Mouse (Mus musculus) thymus, postnatal 36 days (tissue): ENCODE results near the gene Draxin.
"Not testable (repeated sequence)": the region's sequence is repeated elsewhere in the genome, so short reads cannot be mapped to it uniquely, and the experiment has no call there.

Source experiments
- DNase-seq, 2 experiments: peaks; one replicate each; pipeline ENCODE4 v3.0.0; 2022; ENCODE audit warnings: mixed read lengths in 2 of 2

Draxin gene

DNA sequence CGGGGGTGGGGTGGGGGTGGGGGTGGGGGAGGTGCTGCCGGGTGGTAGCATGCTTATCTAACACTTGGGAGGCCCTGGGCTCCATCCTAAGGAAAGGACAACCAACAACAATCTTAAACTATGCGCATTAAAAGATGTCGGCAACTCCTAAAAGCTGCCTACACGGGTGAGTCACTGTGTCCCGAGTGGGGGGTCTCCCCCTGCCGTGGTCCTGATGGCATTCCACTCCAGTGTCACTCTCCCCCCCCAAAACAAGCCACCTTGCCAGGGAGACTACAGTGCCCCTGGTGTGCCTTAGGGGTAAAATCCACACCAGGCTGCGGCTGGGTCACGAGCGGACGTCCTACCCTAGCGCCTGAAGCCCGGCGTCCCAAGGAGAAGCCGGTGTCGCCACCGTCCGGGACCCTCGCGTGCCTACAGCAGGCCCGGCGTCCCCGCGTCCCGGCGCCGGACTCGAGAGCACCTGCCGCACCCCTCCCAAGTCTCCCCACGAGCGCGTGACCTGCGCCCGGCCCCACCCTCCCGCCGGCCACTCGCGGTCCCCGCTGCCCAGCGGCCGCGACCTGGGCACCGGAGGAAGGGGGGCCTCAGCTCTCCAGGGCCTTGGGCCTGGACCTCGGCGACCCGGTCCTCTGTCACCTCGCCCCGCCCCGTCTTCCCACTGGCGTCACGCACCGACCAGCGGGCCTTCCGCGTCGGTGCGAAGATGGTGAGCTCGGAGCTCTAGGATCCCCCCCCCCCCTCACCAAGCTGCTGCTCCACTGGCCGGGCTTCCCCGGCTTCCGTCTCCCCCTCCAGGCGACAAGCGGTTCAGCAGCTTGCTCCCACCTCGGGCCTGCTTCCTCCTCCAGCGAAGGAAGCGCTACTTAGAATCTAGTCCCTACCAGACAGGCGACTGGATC lies 21.0 kb upstream of the Draxin start, which contains the start of gene Fbxo6:
Gene Fbxo6 (minus strand): TSS at position 874 of the 902 bp plus-strand sequence.
- peak; percentile 84 to 87 for DNase-seq

DNA sequence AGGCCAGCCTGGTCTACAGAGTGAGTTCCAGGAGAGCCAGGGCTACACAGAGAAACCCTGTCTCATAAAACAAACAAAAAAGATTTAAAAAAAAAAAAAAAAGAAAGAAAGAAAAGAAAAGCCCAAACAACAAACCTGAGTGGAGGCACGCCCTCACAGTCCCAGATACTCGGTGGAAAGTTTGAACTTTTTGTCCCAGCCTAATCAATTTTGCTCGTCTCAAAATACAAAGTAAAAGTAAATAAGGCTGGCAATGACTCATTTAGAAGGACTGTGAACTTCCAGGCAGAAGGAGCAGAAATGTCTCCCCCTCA lies 20.4 kb upstream of the Draxin start:
- DNase-seq = no peak

DNA sequence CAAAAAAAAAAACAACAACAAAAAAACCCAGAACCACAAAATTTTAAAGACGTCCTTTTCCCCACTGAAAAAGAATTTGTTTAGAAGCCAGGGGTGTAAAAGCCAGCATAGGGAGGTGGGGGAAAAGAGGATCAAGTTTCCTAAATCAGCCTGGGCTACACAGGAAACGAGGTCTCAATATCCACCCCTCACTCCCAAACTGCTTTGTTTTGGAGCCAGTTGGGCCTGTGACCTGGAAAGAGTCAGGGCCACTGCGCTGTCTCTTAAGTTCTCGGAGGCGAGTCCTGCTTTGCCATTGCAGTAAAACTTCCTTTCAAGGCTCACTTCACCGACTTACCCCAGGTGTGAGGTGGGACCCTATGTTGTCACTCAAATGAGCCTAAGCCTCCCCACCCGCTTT lies 19.7 kb upstream of the Draxin start:
- no peak for DNase-seq

DNA sequence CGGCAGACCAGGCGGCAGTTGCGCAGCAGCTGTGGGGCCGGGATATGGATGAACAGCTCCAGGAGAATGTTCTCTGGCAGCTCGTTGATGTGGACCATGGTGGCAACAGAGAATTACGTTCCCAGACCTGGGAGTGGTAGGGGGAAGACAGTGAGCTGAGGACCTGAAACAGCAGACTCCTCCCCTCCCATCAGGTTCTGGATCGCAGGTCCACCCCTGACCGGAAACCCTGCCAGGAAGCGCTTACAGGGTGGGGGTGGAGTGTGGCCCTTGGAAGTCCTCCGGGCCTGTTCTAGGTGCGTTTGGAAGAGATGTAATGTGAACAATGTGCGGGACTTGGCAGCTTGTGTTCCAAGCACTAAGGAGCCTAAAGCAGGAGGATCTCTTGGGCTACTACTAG lies 19.0 kb upstream of the Draxin start:
- DNase-seq = no peak

DNA sequence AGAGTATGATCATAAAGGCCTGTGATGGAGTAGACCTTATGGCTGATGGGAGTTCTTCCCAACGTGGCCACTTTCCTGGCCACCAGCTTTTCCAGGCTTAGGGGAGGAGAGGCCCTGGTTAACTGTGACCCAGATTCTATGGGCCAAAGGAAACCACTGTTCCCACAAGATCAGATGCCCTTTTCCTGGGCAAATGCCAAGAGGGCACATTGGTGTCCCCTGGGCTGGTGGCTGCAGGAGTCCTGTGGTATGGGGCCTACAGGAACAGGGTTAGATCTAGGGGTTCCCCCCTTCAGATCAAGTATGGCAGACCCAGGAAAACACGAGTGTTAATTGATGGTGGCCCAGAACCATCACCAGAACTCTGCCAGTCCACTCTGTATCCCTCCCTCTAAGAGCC lies 17.2 kb upstream of the Draxin start:
- DNase-seq = no peak

DNA sequence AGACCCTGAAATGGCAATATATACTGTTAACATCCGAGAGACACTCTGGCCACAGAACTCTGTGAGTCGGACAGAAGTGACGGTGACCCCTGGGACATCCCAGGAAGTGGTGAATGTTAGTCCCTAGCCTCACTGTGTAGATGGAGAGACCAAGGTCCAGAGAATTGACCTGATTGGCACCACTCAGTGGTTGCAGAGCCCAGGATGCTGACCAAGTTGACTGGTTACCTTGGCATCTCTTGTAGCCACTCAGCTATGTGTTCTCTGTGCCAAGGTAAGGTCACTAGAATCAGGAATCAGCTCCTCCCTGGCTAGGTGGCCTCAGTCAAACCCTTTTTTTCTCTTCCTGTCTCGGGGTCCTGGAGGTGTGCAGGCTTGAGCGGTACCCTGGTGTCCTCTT lies 13.2 kb upstream of the Draxin start:
- DNase-seq = no peak

DNA sequence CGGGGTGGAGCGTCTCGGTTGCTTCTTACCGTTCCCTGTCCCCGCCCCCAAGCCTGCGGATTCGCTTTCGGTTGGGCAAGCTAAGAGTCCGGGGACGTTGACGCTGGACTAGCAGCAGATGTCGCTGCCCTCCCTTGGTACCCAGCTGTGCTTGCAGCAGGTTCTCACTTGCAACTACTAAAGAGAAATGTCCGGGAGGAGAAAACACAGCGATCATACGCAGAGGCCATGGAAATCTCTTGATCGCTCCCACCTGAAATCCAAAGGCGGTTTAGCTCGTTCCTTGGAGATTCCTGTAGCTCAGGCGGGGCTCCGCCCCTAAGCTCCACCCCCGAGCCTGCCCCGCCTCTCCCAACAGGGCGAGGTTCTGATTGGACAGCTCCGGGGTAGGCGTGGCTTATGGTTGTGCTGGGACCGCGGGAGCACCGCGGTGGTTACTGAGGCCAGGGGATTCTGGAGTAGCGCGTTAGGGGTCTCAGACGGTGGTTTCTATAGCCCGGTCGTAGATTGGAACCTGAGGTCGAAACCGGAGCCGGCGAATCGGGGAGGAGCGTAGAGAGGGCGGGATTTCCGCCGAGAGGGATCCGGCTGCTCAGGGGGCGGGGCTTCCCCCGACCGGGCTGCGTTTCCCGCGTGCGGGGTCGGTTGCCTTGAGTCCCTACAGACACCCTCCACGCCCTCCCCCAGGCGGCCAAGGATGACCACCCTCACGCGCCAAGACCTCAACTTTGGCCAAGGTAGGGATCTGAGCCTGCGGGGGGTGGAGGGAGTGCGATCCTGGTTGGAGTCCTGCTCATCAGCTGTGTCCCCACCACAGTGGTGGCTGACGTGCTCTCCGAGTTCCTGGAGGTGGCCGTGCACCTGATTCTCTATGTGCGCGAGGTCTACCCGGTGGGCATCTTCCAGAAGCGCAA lies 9.9 kb upstream of the Draxin start:
- DNase-seq = peak; percentile 93

DNA sequence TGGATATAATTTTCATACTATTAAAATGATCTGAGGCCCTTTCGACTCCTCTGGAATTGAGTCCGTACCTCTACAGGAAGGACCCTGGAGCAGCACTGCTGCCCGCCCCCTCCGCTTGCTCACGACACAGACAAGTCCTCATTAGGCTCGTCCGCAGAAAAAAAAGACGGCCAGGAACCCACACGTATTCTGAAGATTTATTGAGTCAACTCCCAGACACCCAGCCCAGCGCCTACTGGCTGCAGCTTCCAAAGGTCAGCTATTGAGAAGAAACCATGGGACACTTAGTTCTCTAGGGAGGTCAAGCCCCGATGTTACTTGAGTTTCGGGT lies 9.2 kb upstream of the Draxin start:
- DNase-seq = no peak

DNA sequence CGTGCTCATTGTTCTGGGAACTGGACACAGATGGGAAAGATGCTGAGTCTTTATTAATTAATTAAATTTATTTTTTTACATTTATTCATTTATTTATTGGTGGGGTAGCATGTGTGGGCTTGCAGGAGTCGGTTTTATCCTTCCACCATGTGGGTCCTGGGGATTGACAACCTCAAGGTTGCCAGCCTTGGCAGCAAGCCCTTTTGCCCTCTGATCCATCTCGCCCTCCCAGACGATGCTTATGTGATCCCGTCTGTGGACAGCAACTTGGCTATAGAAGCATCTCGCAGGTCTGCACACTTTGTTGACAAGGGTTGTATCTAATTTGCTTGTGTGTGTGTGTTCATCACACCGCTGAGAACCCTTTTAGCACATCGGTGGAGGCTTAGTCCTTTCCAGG lies 7.0 kb upstream of the Draxin start:
- no peak for DNase-seq

DNA sequence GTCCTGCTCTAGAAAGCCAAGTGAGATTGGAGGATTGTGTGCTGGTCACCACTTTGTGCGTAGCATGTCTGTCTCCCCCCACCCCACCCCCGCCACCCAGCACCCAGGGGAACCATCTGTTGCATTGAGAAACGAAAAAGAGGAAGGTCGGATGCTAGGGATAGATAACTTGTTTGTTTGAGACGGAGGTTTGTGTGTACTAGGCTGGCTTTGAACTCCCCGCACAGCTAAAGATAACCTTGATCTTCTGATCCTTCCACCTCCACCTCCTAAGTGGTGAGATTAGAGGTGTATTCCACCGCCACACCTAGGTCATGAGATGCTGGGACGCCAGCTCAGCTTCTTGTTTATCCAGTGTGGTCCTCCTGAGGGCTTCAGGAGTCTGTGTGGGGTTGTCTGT lies 4.5 kb upstream of the Draxin start:
- DNase-seq = no peak

DNA sequence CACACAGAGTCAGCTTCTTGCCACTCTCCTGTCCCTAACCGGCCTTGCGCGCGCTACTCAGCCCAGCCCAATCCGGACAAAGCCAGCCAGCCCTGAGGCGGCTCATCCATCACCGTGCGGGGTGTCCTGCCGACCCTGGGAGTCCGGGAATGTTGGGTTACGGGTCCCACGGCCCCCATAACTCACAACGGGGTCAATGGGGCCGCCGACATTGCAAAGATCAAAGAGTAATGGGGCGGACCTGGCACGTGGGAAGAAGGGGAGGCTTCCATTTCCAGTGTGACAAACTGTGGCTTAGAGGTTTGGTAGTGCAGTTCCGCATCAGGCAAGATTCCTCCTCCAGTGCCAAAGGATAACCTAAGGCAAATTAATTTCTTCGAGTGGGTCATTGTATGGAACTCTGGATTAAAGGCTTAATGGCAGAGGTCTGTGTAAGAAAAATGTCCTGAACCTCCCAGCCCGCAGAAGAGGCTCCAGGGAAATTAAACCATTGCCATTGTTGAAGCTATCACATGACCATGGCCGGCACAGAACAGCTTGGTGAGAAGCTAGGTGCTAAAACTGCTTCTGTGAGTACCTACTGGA lies 1.1 kb upstream of the Draxin start:
- DNase-seq = no peak

DNA sequence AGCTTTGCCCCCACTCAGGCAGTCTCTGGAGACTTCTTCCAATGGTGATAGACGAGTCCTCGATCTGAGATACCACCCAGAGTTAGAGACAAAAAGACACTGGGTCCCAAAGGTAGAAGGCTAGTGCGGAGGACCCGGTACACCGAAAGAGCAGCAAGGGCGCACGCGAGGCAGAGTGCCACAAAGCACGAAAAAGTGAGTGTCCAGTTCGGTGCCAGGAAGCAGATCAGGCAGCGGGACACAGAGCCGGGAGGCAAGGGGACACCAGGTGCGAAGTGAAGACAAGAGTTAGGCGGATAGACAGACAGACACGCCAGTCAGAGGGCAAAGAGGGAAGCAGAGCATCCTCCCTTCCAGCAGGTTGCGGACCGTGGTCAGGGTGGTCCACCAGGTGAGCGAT lies 365 bp downstream of the Draxin start, which contains the start of gene Mad2l2:
Gene Mad2l2 (plus strand): TSS at position 252 of the 400 bp plus-strand sequence.
- no peak for DNase-seq

DNA sequence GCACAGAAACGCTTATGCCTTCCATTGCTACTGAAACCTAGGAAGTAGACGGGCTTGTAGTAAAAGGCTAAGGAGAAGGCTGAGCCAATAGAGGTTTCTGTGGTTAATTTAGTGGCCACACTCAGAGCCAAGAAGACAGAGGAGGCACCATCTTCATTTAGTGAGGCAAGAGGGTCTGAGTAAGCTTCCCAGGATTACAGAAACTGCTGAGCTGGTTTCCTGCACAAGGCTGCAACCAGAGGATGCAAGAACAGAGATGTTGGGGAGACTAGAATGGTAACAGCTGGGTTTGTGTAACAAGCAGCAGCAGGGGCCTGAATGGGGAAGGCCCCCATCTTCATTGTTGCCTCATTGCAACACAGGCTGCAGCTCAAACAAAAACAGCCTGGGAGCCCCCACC lies 1.8 kb downstream of the Draxin start:
- no peak for DNase-seq

DNA sequence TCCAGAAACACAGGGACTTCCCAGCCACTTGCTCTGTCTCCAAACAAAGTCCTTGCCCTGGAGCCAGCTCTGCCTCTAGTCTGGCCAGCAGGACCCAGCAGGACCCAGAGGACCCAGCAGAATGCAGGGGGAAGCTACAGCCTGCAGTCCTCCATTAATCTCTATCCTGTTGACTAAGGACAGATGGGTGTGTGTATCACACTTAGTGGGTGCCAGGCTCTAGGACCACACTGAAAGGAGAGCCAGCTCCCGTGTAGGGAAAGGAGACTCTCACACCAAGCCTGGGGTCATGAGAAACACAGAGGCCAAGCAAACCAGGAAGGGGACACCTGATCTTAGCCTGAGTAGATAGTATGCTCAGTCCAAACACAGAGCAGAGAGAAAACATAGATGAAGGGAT lies 2.3 kb downstream of the Draxin start:
- DNase-seq = no peak

DNA sequence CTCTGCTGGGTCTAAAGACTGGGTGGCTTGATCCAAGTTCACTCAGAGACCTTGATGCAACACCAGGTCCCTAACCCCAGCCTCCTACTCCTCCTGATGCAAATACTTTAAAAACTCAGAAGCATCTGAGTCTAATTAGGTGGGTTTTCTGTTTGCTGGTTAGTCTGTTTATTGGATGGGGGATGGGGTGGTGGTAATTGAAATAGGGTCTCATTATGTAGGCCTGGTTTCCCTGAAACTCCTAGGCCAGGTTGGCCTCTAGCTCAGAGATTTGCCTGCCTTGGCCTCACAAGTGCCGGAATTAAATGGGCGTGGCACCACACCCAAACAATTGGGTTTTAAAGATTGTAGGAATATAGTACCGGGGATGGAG lies 7.8 kb downstream of the Draxin start:
- no peak for DNase-seq

DNA sequence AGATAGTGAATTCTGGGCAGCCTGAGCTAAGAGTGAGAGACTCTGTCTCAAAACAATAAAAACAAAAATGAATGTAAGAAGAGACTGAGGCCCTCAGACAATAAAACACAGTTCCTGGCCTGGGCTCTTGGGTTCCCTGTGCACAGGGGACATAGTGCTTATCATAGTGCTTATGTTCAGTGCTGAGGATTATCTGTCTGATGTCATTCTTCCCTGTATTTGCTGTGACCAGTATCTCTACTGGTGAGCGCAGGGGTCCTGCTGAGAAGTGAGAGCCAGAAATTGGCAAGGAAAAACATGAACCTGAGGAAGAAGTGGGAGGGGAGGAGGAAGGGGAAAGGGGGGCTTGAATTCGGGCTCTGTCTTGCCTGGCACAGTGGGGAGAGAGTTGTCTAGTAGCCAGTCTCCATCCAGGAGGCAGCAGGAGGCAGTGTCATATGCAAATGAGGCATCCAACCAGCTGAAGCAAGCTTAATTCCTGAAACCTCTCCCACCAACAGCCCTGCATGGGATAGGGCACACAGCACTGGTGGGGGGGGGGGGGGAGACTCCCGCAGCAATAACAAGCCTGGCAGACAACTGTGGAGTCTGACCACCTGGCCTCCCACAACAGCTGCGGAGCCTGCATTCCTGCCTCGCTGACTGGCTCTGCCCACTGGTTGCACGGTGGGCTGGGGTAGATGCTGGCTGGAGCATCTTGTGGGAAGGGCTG lies 8.4 kb downstream of the Draxin start:
- DNase-seq = no peak

DNA sequence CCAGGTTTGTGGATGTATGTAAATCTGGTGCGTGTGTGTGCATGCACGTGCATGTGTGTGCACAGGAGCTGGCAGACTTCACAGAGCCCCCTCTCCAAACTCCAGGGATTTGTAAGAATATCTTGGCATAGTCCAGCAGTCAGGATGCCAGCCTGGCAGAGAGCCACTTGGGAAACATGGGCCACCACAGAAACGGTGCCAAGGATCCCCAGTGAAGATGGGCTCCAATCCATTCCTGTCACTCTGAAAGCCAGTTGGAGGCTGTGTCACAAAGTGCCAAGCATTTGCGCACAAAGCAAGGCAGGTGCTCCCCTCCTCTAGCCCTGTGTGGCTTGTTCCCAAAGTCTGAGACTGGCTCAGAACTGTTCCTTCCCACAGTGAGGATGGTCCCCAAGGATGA lies 9.1 kb downstream of the Draxin start:
- DNase-seq = no peak

DNA sequence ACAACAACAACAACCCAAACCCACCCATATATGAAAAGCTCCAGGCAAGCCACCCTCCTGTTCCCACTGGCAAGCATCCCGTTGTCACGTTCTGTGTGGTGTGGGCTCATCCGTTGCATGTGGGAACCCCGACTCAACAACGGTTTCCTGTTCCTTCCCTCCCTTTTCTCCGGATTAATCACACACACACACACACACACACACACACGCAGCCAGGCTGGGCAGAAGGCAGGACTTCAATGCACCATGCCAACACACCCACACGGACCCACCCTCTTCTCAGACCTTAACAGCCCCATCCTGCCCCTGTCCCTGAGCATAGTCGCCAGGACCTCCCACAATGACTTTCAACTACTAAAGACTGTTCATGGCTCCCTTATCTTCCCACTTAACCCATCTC lies 9.9 kb downstream of the Draxin start:
- no peak for DNase-seq

DNA sequence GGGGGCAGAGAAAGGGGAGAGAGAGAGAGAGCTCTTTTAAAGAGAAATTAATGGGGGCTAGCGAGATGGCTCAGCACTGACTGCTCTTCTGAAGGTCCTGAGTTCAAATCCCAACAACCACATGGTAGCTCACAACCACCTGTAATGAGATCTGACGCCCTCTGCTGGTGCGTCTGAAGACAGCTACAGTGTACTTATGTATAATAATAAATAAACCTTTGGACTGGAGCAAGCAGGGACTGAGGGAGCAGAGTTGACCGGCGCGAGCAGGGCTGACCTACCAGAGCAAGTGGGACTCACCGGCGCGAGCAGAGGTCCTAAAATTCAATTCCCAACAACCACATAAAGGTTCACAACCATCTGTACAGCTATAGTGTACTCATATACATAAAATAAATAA lies 10.9 kb downstream of the Draxin start:
- not testable (repeated sequence) for DNase-seq

DNA sequence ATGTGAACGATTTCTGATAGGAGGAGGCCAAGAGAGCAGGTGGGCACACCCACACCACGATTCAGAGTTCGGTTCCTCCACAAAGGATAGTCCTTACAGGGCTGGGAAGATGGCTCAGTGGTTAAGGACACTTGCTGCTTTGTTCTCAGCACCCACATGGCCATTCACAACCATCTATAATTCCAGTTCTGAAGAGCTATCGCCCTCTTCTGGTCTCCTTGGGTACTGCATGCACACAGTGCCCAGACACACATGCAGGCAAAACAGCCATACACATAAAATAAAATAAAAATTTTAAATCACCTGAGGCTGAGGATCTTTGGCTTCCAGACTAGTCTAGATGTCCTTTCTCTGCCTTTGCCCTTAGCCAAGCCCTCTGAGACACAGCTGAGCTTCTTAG lies 13.1 kb downstream of the Draxin start:
- DNase-seq = no peak

DNA sequence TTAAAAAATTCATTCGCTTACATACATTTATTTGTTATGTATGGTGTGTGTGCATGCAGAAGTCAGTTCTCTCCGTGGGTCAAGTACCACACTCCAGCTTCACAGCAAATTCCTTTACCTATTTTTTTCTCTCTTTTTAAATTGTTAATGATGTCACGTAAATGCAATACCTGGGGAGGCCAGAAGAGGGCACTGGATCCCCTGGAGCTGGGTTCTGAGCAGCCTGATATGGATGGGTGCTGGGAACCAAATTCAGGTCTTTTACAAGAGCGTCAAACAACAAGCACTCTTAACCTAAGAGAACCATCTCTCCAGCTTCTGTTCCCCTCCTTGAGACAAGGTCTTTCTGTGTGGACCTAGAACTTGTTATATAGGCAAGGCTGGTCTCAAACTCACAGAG lies 13.8 kb downstream of the Draxin start:
- DNase-seq = no peak

DNA sequence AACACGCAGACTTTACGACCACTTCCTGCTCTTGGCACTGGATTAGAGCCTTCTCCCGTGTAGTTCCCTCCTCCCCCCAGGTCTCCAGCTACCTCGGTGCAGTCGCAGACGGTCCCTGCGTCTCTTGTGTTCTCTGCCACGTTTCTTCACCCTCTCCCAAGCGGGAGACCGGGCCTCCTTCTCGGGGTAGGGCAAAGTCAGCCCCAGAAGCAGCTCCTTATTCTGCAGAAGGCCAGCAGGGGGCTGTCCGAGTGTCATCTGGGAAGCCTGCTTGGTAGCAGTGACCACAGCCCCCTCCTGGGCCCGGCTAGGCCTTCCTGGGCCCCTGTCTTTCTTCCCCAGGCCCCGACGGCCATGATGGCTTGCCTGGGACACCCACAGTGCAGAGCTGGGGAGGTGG lies 15.0 kb downstream of the Draxin start:
- peak; percentile 46 to 52 for DNase-seq

DNA sequence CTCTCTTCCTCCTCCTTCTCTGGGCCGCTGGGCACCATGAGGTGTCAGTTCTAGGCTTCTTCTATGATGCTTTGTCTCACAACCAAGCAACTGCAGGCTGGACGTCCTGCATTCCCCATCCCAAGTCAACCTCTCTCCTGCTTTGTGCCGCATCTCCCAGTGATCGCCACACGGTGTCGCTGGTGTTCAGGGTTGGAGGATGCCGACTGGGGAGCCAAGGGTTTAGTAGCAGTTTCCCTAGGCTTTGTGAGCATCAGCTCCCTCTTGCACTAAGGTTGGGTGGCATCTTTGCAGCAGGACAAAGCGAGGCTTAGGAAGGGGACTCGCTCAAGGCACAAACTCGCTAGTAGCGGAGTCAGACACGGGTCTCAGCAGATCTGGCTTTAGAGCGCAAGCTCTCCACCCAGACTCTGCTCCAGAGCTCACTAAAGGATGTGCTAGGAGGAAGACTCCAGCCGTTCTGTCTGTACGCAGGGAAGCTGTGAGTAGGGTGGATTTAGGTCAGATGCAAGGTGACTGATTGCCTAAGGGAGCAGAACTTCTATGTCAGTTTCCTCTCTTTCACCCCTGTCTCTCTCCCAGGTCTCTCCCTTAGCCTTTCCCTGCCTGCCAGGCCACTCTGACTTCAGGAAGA lies 15.6 kb downstream of the Draxin start:
- DNase-seq = peak; percentile 82 to 86
